Mouse (Mus musculus) left cerebral cortex, adult 8-10 months (tissue): ENCODE data around the gene Ocln. TPM values are rescaled to one million over a fixed set of nuclear protein-coding genes. Genes with fewer than 3 reads are reported as not detected.
A peak's percentile ranks its signal among the peaks of the same experiment; 100 is the strongest.
"Not testable (repeated sequence)": the region's sequence is repeated elsewhere in the genome, so short reads cannot be mapped to it uniquely, and the experiment has no call there.

Experiments used
- DNase-seq, 2 experiments: peaks; one replicate each; pipeline ENCODE4 v3.0.0; 2022; ENCODE audit warnings: low spot score in 2 of 2
- total RNA-seq, 4 experiments: library from RNA; stranded (reverse); gene quantifications; 2 replicates each; pipeline ENCODE4 v1.2.4; 2022

Gene Ocln
- total RNA-seq, 4 experiments from 2014 or later: 7.4 to 12.2 (median 8.2) TPM

GRCm38 (mm10) chr13:100492061-100492787 lies 60.3 kb downstream of the Ocln start, which contains the start of gene Gtf2h2:
Gene Gtf2h2, minus strand, starts transcription at chr13:100492579.
- peak; percentile 36 to 90 for DNase-seq

DNA sequence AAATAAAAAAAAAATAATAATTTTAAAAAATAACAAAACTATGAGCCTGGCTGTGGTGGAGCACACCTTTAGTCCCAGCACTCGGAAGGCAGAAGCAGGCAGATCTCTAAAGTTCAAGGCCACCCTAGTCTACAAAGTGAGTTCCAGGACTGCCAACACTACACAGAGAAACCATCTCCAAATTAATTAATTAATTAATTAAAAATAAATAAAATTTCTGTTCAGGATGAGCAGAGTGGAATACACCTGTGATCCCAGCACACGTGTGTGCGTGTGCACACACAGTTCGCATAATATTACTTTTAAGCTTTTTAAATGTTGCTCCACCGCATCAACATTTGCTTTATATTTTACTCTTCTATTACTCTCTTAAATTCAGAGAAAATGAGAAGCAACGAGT lies 60.9 kb downstream of the Ocln start:
- no peak for DNase-seq

DNA sequence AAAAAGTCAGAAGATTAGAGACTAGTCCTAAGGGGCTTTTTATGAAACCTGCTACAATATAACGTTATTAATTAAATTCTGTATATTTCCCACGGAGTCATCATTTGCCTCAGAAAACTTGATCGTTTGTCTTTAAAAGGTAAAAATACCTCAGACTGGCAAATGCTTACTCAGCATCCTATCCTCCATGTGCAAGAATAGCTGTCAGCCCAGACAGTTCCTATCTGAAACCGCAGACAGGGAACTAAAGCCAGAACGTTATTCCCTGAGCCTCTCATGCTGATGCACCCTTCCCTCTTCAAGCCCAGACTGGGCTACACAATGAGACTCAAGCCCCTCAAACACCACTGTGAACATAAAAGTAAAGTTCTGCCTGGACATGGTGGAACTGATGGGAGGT lies 62.1 kb downstream of the Ocln start:
- DNase-seq: no peak

GRCm38 (mm10) chr13:100483610-100484009 lies 68.9 kb downstream of the Ocln start:
- DNase-seq: no peak

- no peak for DNase-seq
Observed at GRCm38 (mm10) chr13:100463527-100464222, 88.8 kb downstream of the Ocln start.

- DNase-seq: no peak
Observed at GRCm38 (mm10) chr13:100461336-100461735, 91.2 kb downstream of the Ocln start.

DNA sequence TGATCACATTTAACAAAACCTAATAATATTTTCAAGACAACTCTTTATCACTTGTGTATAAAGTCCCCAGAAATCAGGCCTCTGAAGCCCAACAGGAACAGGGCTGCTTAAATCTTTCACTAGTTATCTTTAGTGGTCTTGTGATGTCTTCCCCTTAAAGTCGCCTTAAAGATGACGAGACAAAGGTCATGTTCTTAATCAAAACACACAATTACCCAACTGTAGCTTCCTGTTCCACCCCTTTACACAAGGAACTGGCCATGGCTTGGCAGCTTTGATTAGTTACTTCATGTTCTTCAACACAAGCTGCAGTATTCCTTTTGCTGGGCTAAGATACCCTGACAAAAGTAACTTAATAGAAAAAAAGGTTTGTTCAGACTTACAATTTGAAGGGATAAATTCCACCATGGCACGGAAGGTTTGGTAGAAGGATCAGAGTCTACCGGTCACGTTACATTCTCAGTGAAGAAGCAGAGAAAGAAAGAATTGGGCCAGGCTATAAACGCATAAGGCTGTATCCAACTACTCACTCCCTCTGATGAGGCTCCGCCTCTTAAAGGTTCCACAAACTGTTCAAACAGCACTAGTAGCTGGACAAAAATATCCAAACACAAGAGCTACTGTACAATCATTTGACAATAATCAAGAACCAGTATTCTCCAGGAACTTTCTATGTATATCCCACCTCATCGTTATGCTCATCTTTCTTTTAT lies 99.9 kb downstream of the Ocln start, which contains the start of gene Naip1:
Naip1 (minus strand) TSS at position 455 of the 713 bp plus-strand sequence.
- not testable (repeated sequence) for DNase-seq

DNA sequence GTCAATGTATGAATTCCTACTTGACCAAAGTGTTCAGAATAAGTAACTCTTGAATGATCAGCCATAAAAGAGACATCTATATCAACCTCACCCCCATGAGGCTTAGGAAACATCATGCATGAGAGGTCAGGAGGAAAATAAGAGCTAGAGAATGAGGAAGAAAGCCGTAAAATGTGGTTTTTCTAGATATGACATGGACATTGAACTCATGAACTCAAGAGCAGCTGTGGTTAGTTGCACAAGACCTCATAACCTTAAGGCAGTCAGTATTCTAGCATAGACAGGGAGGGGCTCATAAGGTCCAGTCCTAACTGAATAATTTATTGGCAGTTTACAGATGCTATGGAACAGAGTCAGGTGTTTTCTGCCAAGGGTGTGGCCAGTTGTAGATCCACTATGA lies 103.0 kb downstream of the Ocln start:
- DNase-seq: no peak

Other genes starting within 250 kb of the Ocln start
- gene Naip6, start 235.0 kb downstream of the Ocln start, total RNA-seq: under 1 TPM; 0.26 to 0.95 (median 0.55) TPM
- under 1 TPM; 0.11 to 0.23 (median 0.15) TPM for gene Naip1, start 99.8 kb downstream of the Ocln start, total RNA-seq
- 10 to 100 TPM; 35.2 to 43.7 (median 40.5) TPM for gene Gtf2h2, start 60.1 kb downstream of the Ocln start, total RNA-seq
- gene Marveld2, start 64.3 kb upstream of the Ocln start, total RNA-seq: 1 to 10 TPM in 3 of 4 experiments, under 1 TPM in 1; 0.57 to 1.8 (median 1.5) TPM
- gene Ak6, start 98.3 kb upstream of the Ocln start, total RNA-seq: 10 to 100 TPM; 71.1 to 90.0 (median 86.4) TPM
- 10 to 100 TPM; 15.1 to 16.0 (median 15.6) TPM for gene Rad17, start 98.3 kb upstream of the Ocln start, total RNA-seq
- gene Taf9, start 98.9 kb upstream of the Ocln start, total RNA-seq: 10 to 100 TPM; 27.6 to 38.4 (median 34.2) TPM
- gene Ccdc125, start 117.0 kb upstream of the Ocln start, total RNA-seq: under 1 TPM; 0.26 to 0.51 (median 0.46) TPM
- 10 to 100 TPM; 39.9 to 42.9 (median 41.5) TPM for gene Cdk7, start 178.2 kb upstream of the Ocln start, total RNA-seq
- 10 to 100 TPM; 46.2 to 56.1 (median 54.7) TPM for gene Mrps36, start 191.9 kb upstream of the Ocln start, total RNA-seq
- gene Cenph, start 223.2 kb upstream of the Ocln start, total RNA-seq: 1 to 10 TPM in 3 of 4 experiments, under 1 TPM in 1; 0.81 to 1.5 (median 1.2) TPM
- 1 to 10 TPM in 1 of 4 experiments, under 1 TPM in 3; 0.43 to 1.3 (median 0.78) TPM for gene Ccnb1, start 233.9 kb upstream of the Ocln start, total RNA-seq